In the genomic region with DNA sequence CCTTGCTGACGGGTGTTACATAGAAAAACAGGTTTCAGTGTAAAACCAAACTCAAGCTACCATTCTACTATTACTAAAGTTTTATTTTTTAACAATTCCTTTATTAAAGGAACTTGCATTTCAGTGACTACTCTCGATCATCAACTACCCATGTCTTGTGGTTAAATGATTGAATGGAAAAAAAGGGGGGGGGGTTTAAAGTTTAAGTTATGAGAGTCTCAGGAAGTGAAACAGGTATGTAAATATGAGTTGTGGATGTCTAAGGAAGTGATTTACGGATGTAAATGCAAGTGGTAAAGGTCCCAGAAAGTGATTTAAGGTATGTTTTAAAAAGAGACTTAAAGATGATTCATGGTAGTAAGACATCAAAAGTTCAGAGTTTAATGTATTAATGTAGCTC, we compare ENCODE assay signal across 19 mouse cellular contexts. TPM values are rescaled to one million over a fixed set of nuclear protein-coding genes. Genes with fewer than 3 reads are reported as not detected.
DNase-seq lines count a peak whose midpoint lies in the region; ATAC-seq lines count a peak whose summit lies in the region.
"Had no signal": no experiment of that assay in that cellular context is flagged by ENCODE, and none has a peak within 500 bp of the region (broad histone marks: within the 10 kb centered on the region; RNA-seq: fewer than 3 reads in every experiment).

No protein-coding gene starts in this region.

- no peaks in the 10 kb centered on the region for H3K27me3 ChIP-seq in splenic B cell, adult 2 months (ENCODE audit: control insufficient read depth, insufficient read depth, low read length, poor library complexity, severe bottlenecking)
- H3K27me3 ChIP-seq in hindbrain, embryonic 12.5 days = peaks cover 10% of the 10 kb centered on the region

- H3K27ac ChIP-seq in hindbrain, embryonic 12.5 days = no peak overlapping the region
- H3K27ac ChIP-seq: forebrain, embryonic 10.5 days; forebrain, embryonic 13.5 days; heart, adult 2 months; hindbrain, embryonic 13.5 days had no signal

- WGBS in hindbrain, embryonic 12.5 days = 63% methylated on average over 3 of the region's 3 CpGs

- no peak overlapping the region for H3K4me2 ChIP-seq in hindbrain, embryonic 12.5 days (replicated peaks)
- H3K4me2 ChIP-seq: forebrain, embryonic 13.5 days; hindbrain, embryonic 13.5 days had no signal

- H3K4me1 ChIP-seq in hindbrain, embryonic 12.5 days = no peaks in the 10 kb centered on the region
- H3K4me1 ChIP-seq: forebrain, embryonic 13.5 days; hindbrain, embryonic 13.5 days had no signal

- H3K4me3 ChIP-seq in hindbrain, embryonic 12.5 days = no peak overlapping the region
- H3K4me3 ChIP-seq: forebrain, embryonic 10.5 days; forebrain, embryonic 13.5 days; heart, adult 2 months; hindbrain, embryonic 13.5 days had no signal

- no peaks in the 10 kb centered on the region for H3K9me3 ChIP-seq in hindbrain, embryonic 12.5 days (replicated peaks)
- H3K9me3 ChIP-seq: hindbrain, embryonic 13.5 days had no signal

- peaks cover 2% of the 10 kb centered on the region; the same call in 1 of the 2 replicates for H3K36me3 ChIP-seq in splenic B cell, adult 2 months (ENCODE audit: control insufficient read depth, insufficient read depth, low read length, poor library complexity, severe bottlenecking)
- H3K36me3 ChIP-seq in hindbrain, embryonic 12.5 days = no peaks in the 10 kb centered on the region
- H3K36me3 ChIP-seq: forebrain, embryonic 10.5 days; hindbrain, embryonic 13.5 days had no signal

- ATAC-seq in CD4-positive, CD25-positive, alpha-beta regulatory T cell, adult 4 months = peak; percentile 71
- peak; percentile 68 for ATAC-seq in inflammation-experienced regulatory T-cells, adult 6 months
- no peak for ATAC-seq in cerebellum, adult (ENCODE audit: insufficient number of reproducible peaks, low FRiP score, low TSS enrichment)
- no peak for ATAC-seq in hindbrain, embryonic 12.5 days (ENCODE audit: low FRiP score)
- ATAC-seq: forebrain, embryonic 13.5 days; forebrain, embryonic 16.5 days; hindbrain, embryonic 16.5 days; intestine, embryonic 16.5 days had no signal

- H3K9ac ChIP-seq in hindbrain, embryonic 12.5 days = no peak overlapping the region
- H3K9ac ChIP-seq: forebrain, embryonic 13.5 days; hindbrain, embryonic 13.5 days had no signal

- DNase-seq in CD4-positive helper T cell, adult 2 months (ENCODE audit: low read depth, low spot score) = peak; percentile 39
- DNase-seq in splenic B cell, adult 2 months (ENCODE audit: low read depth, low spot score) = peak; percentile 83
- DNase-seq: adrenal gland, adult 2 months; adrenal gland, postnatal 25 days; cerebellum, adult 18-20 months; cerebellum, adult 9-10 months; cerebellum, postnatal 14 days; gastrocnemius, postnatal 14 days; heart, adult 2 months had no signal

RNA-seq across cellular contexts. Expression of a gene that starts 9.3 kb away (rescaled TPM):
- 10 to 100 TPM; 49.7 to 55.4 TPM for polyA plus RNA-seq in CD4-positive, CD25-positive, alpha-beta regulatory T cell, adult 4 months (2017; shearing (Covaris generic))
- polyA plus RNA-seq in inflammation-experienced regulatory T-cells, adult 6 months (2017; shearing (Covaris generic)) = 10 to 100 TPM; 58.3 to 83.2 (median 61.4) TPM
- 34.8 and 36.8 TPM in 2 replicates for polyA plus RNA-seq in hindbrain, embryonic 12.5 days (2016; fragmentation: Nextera tagmentation; extraction: Ambion mirVana)

RNA-seq across cellular contexts. Expression of a gene that starts 23.3 kb away (rescaled TPM):
- polyA plus RNA-seq in CD4-positive, CD25-positive, alpha-beta regulatory T cell, adult 4 months (2017; shearing (Covaris generic)) = 10 to 100 TPM; 60.4 to 88.7 TPM
- polyA plus RNA-seq in inflammation-experienced regulatory T-cells, adult 6 months (2017; shearing (Covaris generic)) = 10 to 100 TPM; 62.0 to 95.1 (median 90.5) TPM
- 0.47 and 0.96 TPM in 2 replicates for polyA plus RNA-seq in hindbrain, embryonic 12.5 days (2016; fragmentation: Nextera tagmentation; extraction: Ambion mirVana)

RNA-seq across cellular contexts. Expression of a gene that starts 37.9 kb away (rescaled TPM):
- 10 to 100 TPM; 24.5 to 27.4 TPM for polyA plus RNA-seq in CD4-positive, CD25-positive, alpha-beta regulatory T cell, adult 4 months (2017; shearing (Covaris generic))
- polyA plus RNA-seq in inflammation-experienced regulatory T-cells, adult 6 months (2017; shearing (Covaris generic)) = 10 to 100 TPM; 19.6 to 30.9 (median 29.4) TPM
- polyA plus RNA-seq in hindbrain, embryonic 12.5 days (2016; fragmentation: Nextera tagmentation; extraction: Ambion mirVana) = 26.5 and 28.1 TPM in 2 replicates

Comparison
In these comparisons a context has a peak if more than half of its experiments do, and no peak if none do; other contexts are left out.
1. ATAC-seq: peak in CD4-positive, CD25-positive, alpha-beta regulatory T cell, adult 4 months (single experiment) and inflammation-experienced regulatory T-cells, adult 6 months (single experiment); none in cerebellum, adult (single experiment) and hindbrain, embryonic 12.5 days (single experiment).
2. RNA of a gene that starts 23.3 kb away (polyA plus RNA-seq): 62.0 to 95.1 TPM in inflammation-experienced regulatory T-cells, adult 6 months and 60.4 to 88.7 TPM in CD4-positive, CD25-positive, alpha-beta regulatory T cell, adult 4 months; 0.47 to 0.96 TPM in hindbrain, embryonic 12.5 days; every median in the first group is over 10 times any median in the second.